Mouse (Mus musculus) kidney, adult 8-10 months (tissue): ENCODE data around the gene Gm17019.
"Not testable (repeated sequence)": the region's sequence is repeated elsewhere in the genome, so short reads cannot be mapped to it uniquely, and the experiment has no call there.

Source experiments
- DNase-seq, 2 experiments: peaks; one replicate each; pipeline ENCODE4 v3.0.0; 2022

Gene Gm17019

DNA sequence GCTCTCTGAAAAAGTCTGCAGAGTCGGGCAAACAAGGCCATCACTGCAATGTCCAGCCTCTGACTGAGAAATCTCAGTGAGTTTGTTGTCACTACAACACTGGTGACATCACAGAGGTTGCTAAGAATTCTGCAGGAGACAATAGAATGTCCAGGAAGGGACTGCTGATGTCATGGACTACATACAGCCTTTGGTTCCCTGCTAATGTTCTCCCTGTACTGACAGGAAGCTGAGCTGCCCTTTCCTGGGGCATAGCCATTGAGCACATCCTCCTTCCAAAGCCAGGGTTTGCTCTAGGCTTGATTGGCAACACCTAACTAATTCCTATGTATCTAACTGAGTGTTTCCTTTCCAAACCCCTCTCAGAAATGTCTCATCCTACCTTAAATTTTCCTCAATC lies at the start of gene Gm17019:
Gene Gm17019 (minus strand): TSS at position 101 of the 400 bp plus-strand sequence.
- not testable (repeated sequence) for DNase-seq

DNA sequence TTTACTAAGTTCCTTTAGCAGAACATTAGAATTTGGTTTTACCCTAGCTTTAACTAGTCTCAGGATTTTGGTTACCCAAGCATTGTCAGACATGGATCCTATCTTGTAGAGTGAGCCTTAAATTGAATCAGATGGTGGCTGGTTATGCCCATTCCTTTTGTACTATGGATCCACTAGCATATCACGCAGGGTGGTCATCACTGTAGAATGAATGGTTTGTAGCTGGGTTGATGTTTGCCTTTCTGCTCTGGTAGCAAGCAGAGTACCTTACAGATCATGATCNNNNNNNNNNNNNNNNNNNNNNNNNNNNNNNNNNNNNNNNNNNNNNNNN lies 29.6 kb upstream of the Gm17019 start:
- DNase-seq: not testable (repeated sequence)

DNA sequence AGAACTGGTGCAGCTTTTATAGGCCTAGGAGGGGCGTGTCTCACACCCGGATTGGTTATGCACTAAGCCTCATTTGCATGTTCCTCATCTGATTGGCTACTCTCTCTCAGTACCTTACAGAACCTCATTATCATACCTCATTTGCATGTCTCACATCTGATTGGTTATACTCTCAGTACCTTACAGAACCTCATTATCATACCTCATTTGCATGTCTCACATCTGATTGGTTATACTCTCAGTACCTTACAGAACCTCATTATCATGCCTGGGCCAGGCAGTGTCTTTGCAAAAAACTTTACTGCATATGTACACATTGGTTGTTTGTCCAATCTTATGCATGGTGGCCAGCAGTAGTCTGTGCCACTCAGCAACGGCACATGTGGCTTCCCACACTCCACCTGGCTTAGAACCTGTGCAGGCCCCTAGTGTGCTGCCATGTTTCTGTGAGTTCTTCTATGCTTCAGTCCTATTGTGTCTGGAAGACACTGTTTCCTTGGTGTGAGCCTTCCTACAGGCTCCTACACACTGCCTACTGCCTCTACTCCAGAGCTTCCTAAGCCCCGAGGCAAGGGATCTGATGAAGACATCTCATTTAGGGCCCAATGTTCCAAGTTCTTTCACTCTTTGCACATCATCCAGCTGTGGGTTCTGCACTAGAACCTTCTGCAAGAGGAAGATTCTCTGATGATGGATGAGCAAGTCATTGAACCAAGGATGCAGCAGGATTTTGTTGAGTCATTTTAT lies 29.0 kb upstream of the Gm17019 start:
- DNase-seq: not testable (repeated sequence)

DNA sequence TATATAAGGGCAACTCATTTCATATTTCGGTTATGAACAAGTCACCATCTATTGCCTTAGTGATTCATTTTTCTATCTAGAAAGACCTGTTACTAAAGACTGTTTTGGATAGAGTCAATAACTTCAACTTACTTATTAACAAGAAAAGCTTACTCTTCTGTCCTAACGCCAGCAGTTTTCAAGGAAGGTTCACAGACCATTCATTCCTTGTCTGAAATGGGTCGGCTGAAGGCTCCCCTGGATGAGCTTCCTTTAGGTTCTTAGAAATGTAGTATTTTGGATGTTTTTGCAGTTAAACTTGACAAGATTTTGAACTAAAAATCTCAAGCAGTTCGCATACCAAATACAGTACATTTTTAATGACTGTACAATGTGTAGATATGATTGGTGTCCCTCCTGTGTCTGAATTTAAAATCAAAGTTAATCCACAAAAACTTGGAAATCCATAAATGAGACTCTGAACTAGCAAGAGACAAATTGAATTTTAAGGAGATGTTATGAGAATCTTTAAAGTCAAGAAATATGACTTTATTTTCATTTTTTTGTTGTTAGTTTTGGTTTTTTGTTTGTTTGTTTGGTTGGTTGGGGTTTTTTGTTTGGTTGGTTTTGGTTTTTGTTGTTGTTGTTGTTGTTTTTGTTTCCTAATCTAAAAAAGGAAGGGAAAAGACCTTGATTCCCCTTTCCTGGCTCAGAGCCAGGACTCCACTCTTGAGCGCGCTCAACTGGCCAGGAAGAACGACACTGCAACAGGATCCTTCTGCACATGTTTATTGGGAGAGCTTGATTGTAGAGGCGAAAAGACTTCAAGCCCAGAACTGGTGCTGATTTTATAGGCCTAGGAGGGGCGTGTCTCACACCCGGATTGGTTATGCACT lies 21.6 kb upstream of the Gm17019 start:
- peak; percentile 44 to 61 for DNase-seq

DNA sequence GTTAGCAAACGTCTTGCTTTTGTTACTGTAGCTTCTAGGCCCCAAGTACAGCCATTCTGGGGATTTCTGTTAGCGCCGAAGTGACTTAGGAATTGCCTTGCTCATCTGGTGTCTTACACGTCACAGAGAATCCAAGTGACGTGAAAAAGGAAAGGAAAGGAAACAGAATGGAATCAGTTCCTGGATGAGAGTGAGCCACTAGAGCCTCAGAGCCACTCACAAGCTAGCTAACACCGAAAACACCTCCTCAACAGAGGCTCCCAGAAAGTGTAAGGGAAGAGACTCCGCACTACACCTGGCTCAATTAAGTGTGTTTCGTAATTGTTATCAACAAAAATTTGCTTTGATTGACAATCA lies 20.8 kb upstream of the Gm17019 start:
- DNase-seq: not testable (repeated sequence)

DNA sequence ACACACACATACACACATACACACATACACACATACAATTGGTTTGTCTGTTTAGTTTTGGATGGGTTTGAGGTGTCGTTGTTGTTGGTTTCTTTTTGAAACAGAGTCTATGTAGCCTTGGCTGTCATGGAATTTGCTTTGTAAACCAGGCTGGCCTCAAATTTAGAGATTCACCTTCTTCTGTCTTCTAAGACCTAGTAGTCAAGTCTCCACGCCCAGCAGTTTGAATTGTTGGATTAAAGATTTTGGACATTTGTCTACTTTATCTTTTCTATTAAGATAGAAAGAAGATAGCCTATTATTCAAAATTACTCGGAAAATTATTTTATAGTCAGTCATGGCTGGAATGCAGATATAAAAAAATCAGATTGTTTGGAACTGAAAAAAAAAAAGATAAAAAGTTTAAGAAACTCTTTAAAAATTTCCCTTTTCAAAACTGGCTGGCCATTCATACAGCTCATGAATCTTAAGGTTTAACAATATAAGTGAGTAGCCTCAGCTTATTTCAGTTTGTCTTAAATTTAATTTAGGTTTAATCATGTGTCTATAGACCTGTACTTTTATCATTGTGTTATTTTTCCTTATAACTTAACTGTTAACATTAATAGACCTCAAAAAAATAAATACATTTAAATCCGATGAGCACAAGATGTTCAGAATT lies 20.3 kb upstream of the Gm17019 start:
- DNase-seq: not testable (repeated sequence)

DNA sequence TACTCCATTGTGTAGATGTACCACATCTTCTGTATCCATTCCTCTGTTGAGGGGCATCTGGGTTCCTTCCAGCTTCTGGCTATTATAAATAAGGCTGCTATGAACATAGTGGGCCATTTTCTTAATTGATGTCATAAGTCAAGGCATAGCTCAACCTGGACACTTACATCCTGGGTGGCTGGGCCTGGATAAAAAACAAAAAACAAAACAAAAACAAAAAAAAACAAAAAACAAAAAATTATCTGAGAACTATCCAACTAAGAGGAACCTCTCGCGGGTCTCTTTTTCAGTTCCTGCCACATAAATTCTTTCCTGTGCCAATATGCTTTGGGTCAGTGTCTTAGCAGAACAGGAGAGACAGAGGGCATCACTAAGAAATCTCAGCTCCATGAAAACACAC lies 18.0 kb upstream of the Gm17019 start:
- DNase-seq: not testable (repeated sequence)

DNA sequence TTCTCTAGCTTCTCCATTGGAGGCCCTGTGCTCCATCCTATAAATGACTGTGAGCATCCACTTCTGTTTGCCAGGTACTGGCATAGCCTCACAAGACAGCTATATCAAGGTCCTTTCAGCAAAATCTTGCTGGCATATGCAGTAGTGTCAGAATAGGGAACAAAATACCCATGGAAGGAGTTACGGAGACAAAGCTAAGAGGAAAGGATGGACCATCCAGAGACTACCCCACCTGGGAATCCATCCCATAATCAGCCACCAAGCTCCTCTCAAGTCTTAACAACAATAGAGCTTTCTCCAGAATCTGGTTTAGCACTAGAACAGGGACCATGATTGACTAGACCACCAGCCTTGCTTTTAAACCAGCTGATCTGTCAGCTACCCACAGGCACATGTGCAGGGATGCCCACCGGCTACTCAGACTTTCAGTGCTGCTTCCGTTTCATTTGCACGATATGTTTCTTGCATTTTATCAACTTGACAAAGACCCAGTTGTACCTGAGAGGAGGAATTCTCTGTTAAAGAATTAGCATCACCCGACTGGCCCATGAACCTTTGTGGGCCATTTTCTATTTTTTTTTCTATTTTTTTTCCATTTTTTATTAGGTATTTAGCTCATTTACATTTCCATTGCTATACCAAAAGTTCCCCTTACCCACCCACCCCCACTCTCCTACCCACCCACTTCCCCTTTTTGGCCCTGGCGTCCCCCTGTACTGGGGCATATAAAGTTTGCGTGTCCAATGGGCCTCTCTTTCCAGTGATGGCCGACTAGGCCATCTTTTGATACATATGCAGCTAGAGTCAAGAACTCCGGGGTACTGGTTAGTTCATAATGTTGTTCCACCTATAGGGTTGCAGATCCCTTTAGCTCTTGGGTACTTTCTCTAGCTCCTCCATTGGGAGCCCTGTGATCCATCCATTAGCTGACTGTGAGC lies 12.3 kb upstream of the Gm17019 start:
- not testable (repeated sequence) for DNase-seq

DNA sequence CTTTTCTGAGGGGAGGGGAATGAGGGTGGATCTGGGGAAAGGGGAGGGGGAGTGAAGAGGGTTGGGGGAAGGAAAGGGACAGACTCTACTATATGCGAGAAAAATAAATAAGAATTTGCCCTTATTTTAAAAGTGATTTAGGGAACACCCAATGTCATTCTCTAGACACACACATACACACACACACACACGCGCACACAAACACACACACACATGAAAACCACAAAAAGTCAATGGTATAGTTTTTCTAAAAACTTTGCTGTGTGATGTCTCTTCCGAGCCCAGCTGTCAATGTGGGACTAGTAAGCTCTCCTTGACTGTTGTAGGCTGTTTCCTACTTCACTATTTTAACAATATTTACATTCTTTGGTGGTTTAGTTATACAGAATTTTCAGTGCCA lies 8.0 kb upstream of the Gm17019 start:
- DNase-seq: not testable (repeated sequence)

DNA sequence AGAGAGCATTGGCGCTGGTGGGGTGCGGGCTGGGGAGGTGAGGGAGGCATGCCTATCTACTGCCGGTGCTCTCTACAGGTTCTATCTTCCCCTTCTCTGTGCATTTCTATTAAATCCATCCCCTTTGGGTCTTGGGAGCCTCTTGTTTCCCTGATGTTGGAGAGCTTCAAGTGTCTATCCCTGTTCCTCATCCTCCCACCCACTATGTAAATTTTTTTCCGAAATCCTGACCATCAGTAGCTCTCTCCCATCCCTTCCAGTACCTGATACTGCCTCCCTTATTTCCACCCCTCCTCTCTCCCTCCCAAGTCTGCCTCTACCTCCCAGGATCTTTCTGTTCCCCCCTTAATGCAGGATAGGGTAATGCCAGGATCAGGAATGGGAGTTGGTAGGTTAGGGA lies 7.2 kb upstream of the Gm17019 start:
- DNase-seq: not testable (repeated sequence)

DNA sequence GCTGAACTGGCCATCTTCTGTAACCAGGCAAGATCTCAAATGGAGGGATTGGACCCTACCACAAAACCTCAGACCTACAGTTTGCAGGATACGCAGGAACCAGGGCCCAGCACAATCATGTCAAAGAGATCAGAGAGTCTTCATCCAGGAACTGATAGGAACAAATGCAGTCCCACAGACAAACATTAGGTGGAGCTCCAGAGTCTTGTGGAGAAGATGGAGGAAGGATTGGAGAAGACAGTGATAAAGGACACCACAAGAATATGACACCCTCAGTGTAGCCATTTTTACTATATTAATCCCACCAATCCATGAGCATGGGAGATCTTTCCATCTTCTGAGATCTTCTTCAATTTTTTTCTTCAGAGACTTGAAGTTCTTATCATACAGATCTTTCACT lies 8.5 kb downstream of the Gm17019 start:
- DNase-seq: peak in 1 of 2 experiments; percentile 44

DNA sequence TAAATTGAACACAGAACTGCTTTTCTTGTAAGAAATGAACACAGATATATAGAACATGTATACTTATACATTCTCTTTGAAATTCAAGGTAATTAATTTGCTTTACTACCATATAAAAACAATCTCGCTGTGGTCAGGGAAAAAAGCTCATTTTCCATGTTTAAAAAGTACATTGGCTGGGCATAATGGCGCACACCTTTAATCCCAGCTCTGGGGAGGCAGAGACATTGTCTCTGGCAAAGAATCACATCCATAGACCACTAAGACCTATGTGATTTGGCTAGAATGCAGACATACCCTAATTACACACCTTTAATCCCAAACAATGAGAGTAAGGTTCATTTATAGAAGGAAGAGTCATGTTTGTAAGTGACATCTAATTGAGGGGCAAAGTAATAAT lies 12.7 kb downstream of the Gm17019 start:
- not testable (repeated sequence) for DNase-seq

DNA sequence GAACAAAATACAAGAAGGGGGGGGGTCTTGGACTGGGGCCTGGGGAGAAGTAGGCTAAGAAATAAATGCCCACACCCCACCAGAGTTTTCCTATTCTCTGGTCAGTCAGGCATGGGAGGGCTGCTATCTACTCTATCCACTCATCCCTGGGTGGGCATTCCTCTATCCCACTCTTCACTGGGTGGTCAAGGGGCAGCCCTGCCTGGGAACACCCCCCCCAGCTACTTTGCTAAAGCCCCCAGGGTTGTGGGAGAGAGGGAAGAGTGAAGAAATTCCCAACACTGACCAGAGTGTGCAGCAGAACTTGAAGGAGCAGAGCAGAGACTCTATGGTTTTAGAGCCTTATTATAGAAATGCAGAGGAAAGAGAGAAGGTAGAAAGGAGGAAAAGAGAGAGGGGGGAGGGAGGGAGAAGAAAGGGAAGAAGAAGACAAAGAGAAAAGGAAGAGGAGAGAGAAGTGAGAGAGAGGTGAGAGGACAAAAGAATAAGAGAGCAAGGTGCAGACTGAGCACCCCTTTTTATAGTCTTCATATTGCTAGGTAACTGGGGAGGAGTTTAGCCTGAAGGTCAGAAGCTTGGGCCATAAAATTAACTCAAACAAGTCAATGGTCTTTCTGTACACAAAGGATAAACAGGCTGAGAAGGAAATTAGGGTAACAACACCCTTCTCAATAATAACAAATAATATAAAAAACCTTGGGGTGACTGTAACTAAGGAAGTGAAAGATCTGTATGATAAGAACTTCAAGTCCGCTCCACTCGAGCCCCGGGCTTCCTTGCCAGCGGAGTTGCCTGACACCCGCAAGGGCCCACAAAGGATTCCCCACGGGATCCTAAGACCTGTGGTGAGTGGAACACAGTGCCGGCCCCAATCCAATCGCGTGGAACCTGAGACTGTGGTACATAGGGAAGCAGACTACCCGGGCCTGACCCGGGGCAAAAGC lies 21.9 kb downstream of the Gm17019 start:
- not testable (repeated sequence) for DNase-seq

DNA sequence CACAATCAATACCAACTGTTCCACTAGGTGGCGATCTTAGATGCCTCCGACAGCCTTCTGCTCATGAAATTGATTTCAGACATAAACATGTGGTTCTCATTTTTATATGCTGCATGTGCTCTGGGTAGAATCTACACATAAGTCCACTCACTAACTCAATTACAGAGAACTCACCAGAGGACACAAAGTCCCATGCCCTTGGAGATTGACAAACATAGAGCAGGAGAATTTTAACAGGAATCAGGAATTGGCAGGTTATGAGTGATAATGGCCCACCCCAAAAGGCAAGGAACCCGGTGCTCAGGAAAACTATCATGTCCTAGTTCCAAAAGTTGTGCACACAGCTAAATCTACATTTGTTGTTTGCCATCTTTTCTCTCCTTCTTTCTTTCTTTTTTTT lies 25.9 kb downstream of the Gm17019 start:
- DNase-seq: not testable (repeated sequence)

DNA sequence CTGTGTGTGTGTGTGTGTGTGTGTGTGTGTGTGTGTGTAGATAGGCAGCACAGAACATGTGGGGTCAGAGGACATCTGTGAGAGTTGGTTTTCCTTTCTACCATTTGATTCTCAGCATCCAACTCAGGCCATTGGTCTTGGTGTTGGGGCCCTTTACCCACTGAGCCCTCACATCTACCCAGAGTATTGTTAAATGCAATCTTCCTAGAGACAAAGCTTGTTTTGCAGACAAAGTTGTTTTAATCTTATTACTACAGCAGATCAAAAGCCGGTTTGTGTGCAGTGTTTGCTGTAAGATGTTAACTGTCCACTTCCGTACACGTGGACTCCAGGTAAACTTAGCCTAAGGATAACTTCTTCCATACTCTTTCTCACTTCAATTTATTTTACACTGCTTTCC lies 26.5 kb downstream of the Gm17019 start:
- DNase-seq: not testable (repeated sequence)

DNA sequence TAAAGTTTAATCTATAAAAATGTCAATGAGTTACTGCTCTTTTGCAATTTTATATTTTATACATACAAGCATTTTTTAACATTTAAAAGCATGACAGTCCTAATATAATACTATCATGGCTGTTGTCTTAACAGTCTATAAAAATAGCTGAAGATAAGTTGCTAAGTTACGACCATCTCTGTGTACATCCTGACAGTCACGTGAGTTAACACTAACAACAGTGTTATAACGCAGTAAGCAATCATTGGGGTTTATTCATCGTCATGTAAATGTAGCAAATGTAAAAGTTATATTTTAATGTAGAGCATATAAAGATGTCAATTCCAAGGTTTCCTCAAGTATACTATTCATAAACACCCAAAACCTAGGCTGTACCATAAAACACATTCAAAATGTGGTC lies 27.2 kb downstream of the Gm17019 start:
- DNase-seq: not testable (repeated sequence)

DNA sequence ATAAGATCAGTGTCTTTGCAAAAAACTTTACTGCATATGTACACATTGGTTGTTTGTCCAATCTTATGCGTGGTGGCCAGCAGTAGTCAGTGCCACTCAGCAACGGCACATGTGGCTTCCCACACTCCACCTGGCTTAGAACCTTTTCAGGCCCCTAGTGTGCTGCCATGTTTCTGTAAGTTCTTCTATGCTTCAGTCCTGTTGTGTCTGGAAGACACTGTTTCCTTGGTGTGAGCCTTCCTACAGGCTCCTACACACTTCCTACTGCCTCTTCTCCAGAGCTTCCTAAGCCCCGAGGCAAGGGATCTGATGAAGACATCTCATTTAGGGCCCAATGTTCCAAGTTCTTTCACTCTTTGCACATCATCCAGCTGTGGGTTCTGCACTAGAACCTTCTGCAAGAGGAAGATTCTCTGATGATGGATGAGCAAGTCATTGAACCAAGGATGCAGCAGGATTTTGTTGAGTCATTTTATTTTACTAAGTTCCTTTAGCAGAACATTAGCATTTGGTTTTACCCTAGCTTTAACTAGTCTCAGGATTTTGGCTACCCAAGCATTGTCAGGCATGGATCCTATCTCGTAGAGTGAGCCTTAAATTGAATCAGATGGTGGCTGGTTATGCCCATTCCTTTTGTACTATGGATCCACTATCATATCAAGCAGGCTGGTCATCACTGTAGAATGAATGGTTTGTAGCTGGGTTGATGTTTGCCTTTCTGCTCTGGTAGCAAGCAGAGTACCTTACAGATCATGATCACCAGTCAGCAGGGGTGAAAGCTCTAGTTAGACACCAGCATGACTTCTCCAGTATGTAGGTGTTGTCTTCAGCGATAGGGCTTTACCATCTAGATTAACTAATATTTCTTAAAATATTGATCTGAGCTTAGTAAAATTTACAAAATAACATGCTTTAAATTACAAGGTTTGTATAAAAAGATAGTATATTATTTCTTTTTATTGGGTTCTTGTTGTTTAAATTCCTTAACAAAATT lies 27.9 kb downstream of the Gm17019 start:
- DNase-seq: not testable (repeated sequence)

DNA sequence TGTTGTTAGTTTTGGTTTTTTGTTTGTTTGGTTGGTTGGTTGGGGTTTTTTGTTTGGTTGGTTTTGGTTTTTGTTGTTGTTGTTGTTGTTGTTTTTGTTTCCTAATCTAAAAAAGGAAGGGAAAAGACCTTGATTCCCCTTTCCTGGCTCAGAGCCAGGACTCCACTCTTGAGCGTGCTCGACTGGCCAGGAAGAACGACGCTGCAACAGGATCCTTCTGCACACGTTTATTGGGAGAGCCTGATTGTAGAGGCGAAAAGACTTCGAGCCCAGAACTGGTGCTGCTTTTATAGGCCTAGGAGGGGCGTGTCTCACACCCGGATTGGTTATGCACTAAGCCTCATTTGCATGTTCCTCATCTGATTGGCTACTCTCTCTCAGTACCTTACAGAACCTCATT lies 34.7 kb downstream of the Gm17019 start:
- DNase-seq: not testable (repeated sequence)

DNA sequence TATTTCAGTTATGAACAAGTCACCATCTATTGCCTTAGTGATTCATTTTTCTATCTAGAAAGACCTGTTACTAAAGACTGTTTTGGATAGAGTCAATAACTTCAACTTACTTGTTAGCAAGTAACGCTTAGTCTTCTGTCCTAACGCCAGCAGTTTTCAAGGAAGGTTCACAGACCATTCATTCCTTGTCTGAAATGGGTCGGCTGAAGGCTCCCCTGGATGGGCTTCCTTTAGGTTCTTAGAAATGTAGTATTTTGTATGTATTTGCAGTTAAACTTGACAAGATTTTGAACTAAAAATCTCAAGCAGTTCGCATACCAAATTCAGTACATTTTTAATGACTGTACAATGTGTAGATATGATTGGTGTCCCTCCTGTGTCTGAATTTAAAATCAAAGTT lies 35.2 kb downstream of the Gm17019 start:
- DNase-seq: peak; percentile 54 to 74
